Mouse (Mus musculus): ENCODE measurements around the gene Pskh1. TPM values are rescaled to one million over a fixed set of nuclear protein-coding genes. Genes with fewer than 3 reads are reported as not detected.

Gene Pskh1
- polyA plus RNA-seq, 1 experiment from 2014 or later = 13.6 TPM

DNA sequence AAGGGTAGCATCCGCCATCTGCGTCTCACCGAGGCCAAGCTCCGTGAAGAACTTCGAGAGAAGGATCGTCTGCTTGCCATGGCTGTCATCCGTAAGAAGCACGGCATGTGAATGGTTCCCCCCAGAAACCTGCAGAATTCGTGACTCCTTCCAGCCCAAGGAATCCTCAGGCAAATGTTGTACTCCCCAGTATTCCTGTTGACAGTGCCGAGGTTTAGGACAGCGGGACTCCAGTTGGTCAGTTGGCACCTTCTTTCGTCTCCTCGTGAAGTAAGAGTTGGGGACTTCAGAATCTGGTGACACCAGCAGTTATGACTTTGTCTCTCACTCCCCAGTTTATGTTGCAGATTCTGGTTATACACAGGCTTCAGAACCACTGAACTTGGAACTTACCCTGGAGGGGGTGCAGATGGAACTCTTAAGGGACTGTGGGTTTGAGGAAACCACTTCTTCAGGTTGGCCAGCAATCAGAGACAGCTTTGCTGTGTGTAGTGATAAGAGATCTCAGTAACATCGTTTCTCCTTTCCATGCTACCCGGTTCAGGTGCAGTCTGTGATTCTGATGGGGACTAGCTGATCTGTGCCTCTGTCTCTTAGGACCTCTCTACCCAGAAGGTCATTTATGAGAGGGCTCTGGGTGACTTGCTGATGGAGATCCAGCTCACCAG lies 43.9 kb upstream of the Pskh1 start:
- Histone ChIP-seq H3K36me3 (ENCODE audit: control insufficient read depth, insufficient read depth, low read length) (no peaks in the 10 kb centered on the region), H3K4me1 (ENCODE audit: control insufficient read depth, insufficient read depth, low read length) (peaks cover 29% of the 10 kb centered on the region), H3K27me3 (ENCODE audit: control insufficient read depth, insufficient read depth, low read length) (no peaks in the 10 kb centered on the region), H3K4me2 (peak overlapping the region; percentile 98), H3K4me3 (ENCODE audit: low read depth, low read length) (peak overlapping the region; percentile 71), H3K9me3 (ENCODE audit: control insufficient read depth, low read length) (no peaks in the 10 kb centered on the region), H3K9ac (ENCODE audit: low read length) (peak overlapping the region; percentile 61), H3K27ac (ENCODE audit: low read depth, low read length) (no peak overlapping the region)
- ATAC-seq (ENCODE audit: low FRiP score) (no peak), DNase-seq (ENCODE audit: low spot score, missing footprints) (no peak)
- 26% methylated on average over 15 of the region's 15 CpGs for WGBS

DNA sequence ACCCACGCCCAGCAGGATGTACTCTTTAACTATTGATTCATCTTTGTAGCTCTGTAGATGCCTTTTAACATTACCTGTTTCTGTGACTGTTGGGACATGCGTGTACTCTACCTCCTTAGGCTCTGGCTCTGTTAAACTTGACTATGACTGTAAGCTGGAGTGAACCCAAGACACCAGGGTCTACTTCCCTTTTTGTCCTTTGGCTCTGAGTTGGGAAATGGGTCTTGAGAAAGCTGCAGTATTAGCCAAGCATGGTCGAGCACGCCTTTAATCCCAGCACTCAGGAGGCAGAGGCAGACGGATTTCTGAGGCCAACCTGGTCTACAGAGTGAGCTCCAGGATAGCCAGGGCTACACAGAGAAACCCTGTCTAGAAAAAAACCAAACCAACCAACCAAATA lies 41.7 kb upstream of the Pskh1 start:
- Histone ChIP-seq H3K27me3 (ENCODE audit: control insufficient read depth, insufficient read depth, low read length) (no peaks in the 10 kb centered on the region), H3K27ac (ENCODE audit: low read depth, low read length) (no peak overlapping the region), H3K4me1 (ENCODE audit: control insufficient read depth, insufficient read depth, low read length) (peaks cover 43% of the 10 kb centered on the region), H3K9me3 (ENCODE audit: control insufficient read depth, low read length) (no peaks in the 10 kb centered on the region), H3K4me2 (no peak overlapping the region), H3K36me3 (ENCODE audit: control insufficient read depth, insufficient read depth, low read length) (no peaks in the 10 kb centered on the region), H3K4me3 (ENCODE audit: low read depth, low read length) (no peak overlapping the region), H3K9ac (ENCODE audit: low read length) (no peak overlapping the region)
- no peak for ATAC-seq (ENCODE audit: low FRiP score)
- no peak for DNase-seq (ENCODE audit: low spot score, missing footprints)
- WGBS = 79% methylated on average over 5 of the region's 5 CpGs

DNA sequence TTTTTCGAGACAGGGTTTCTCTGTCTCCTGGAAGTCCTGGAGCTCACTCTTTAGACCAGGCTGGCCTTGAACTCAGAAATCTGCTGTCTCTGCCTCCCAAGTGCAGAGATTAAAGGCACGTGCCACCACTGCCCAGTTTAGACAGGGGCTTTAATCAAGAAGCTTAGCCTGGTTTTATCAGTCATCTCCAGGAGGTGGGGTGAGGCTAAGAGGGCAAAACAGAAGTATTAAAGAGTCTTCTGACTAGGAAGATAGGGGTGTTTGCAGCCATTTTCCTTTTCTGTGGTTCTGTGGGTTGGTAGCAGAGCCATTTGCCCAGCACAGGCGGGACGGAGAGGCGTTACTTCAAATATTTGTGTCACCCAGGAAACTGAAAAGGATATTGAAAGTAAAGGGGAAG lies 40.9 kb upstream of the Pskh1 start:
- no peaks in the 10 kb centered on the region for H3K9me3 ChIP-seq (ENCODE audit: control insufficient read depth, low read length)
- no peak overlapping the region for H3K27ac ChIP-seq (ENCODE audit: low read depth, low read length)
- no peak overlapping the region for H3K4me2 ChIP-seq
- no peaks in the 10 kb centered on the region for H3K27me3 ChIP-seq (ENCODE audit: control insufficient read depth, insufficient read depth, low read length)
- H3K36me3 ChIP-seq (ENCODE audit: control insufficient read depth, insufficient read depth, low read length) = no peaks in the 10 kb centered on the region
- no peak overlapping the region for H3K4me3 ChIP-seq (ENCODE audit: low read depth, low read length)
- ATAC-seq (ENCODE audit: low FRiP score) = no peak
- no peak for DNase-seq (ENCODE audit: low spot score, missing footprints)
- H3K9ac ChIP-seq (ENCODE audit: low read length) = no peak overlapping the region
- peaks cover 45% of the 10 kb centered on the region for H3K4me1 ChIP-seq (ENCODE audit: control insufficient read depth, insufficient read depth, low read length)
- 82% methylated on average over 5 of the region's 5 CpGs for WGBS

DNA sequence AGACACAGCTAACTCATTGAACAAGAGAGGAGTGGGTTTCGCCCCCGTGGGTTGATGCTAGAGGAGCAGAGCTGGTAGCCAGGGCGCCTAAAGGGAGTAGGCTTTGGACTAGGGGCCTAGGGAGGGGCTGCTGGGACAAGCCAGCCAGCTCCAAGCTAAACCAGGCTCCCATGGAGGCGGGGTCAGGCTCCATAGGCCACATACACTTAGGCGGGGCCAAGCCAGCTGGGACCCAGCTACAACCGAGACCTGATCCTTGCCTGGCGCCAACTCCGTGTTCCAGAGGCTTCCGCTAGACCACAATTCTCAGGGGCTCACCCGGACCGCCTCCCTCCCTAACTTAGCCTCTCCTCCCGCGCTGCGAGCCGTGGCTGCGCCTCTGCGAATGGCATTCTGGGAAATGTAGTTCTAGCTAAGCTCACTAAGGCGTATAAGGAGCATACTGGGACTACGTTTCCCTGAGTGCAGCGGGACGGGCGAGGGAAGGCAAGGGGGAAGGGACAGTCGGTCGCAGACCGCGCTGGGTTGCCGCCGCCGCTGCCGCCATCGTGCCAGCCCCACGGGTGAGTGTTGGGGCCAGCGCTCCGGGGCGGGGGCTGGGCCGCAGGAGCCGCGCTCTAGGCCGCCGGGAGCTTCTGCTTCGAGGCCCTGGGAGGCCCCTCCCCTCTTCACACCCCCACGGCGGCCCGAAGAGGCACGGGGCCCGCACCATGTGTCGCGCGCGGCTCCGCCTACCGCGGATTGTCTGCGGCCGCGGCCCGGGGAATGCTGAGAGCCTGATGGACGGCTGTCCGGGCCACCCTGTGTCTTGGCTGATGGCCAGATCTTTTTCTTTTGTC lies 39.9 kb upstream of the Pskh1 start, which contains the start of gene Nutf2:
TSS of gene Nutf2 (plus strand) at position 438 of the 839 bp plus-strand sequence.
- DNase-seq (ENCODE audit: low spot score, missing footprints) (peak; percentile 98), ATAC-seq (ENCODE audit: low FRiP score) (peak; percentile 97)
- H3K9me3 ChIP-seq (ENCODE audit: control insufficient read depth, low read length) = no peaks in the 10 kb centered on the region
- H3K4me3 ChIP-seq (ENCODE audit: low read depth, low read length) = peak within 1 kb of the TSS; percentile 95
- H3K9ac ChIP-seq (ENCODE audit: low read length) = peak within 1 kb of the TSS; percentile 93
- no peaks in the 10 kb centered on the region for H3K36me3 ChIP-seq (ENCODE audit: control insufficient read depth, insufficient read depth, low read length)
- H3K27ac ChIP-seq (ENCODE audit: low read depth, low read length) = peak within 1 kb of the TSS; percentile 66
- H3K27me3 ChIP-seq (ENCODE audit: control insufficient read depth, insufficient read depth, low read length) = no peaks in the 10 kb centered on the region
- H3K4me2 ChIP-seq = peak within 1 kb of the TSS; percentile 86
- H3K4me1 ChIP-seq (ENCODE audit: control insufficient read depth, insufficient read depth, low read length) = peaks cover 45% of the 10 kb centered on the region
- WGBS = under 1% methylated on average over 59 of the region's 59 CpGs

DNA sequence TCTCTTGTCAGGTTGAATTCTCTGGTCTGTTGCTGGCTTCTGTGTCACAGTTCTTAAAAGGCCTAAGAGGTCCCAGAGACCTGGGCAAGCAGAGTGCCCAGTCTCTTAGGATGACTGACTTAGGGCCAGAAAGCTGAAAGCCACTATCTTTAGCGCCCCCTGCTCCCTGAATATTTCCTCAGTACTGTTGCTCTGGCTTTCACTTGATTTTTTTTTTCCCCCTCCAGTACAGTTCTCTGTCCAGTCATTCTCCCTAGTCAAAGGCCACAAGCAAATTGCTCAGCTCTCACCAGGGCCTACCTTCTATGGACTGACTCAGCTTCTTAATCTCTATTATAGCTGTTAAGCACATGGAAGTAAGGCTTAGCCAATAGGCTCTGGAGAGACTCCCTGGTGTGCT lies 38.3 kb upstream of the Pskh1 start:
- peak overlapping the region; percentile 93 for H3K9ac ChIP-seq (ENCODE audit: low read length)
- peak overlapping the region; percentile 86 for H3K4me2 ChIP-seq
- ATAC-seq (ENCODE audit: low FRiP score) (no peak), DNase-seq (ENCODE audit: low spot score, missing footprints) (no peak)
- H3K27me3 ChIP-seq (ENCODE audit: control insufficient read depth, insufficient read depth, low read length) = no peaks in the 10 kb centered on the region
- H3K4me1 ChIP-seq (ENCODE audit: control insufficient read depth, insufficient read depth, low read length) = peaks cover 33% of the 10 kb centered on the region
- H3K27ac ChIP-seq (ENCODE audit: low read depth, low read length) = no peak overlapping the region
- WGBS = 6% methylated on average over 1 of the region's 1 CpGs
- H3K36me3 ChIP-seq (ENCODE audit: control insufficient read depth, insufficient read depth, low read length) = peaks cover 10% of the 10 kb centered on the region
- H3K9me3 ChIP-seq (ENCODE audit: control insufficient read depth, low read length) = no peaks in the 10 kb centered on the region
- H3K4me3 ChIP-seq (ENCODE audit: low read depth, low read length) = peak overlapping the region; percentile 95

DNA sequence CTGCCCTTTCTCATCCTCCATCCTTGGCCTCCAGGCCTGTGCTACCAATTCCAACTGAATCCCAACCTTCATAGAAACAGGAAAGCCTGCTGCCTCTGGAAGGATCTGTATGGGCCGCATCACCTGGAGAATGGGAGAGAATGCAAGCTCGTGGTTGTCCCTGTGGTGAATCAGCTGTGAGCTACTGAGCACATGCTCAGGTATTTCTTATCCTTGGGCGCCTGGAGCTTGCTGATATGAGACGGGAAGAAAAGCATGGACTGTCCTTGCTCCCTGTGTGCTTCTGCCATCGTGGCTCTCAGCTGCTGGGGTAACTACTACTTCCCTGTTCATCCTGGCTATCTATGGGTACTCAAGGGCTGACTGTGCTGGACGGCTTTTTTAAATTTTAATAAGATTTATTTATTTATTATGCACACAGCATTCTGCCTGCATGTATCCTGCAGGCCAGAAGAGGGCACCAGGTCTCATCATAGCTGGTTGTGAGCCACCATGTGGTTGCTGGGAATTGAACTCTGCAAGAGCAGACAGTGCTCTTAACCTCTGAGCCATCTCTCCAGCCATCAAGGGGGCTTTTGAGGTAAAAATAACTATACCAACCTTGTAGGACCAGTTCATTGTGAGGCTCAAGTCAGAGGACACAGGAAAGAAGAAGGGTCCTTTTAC lies 33.7 kb upstream of the Pskh1 start:
- Histone ChIP-seq H3K27me3 (ENCODE audit: control insufficient read depth, insufficient read depth, low read length) (no peaks in the 10 kb centered on the region), H3K9ac (ENCODE audit: low read length) (no peak overlapping the region), H3K27ac (ENCODE audit: low read depth, low read length) (no peak overlapping the region), H3K4me3 (ENCODE audit: low read depth, low read length) (no peak overlapping the region), H3K36me3 (ENCODE audit: control insufficient read depth, insufficient read depth, low read length) (peaks cover 20% of the 10 kb centered on the region), H3K9me3 (ENCODE audit: control insufficient read depth, low read length) (no peaks in the 10 kb centered on the region), H3K4me1 (ENCODE audit: control insufficient read depth, insufficient read depth, low read length) (peaks cover 13% of the 10 kb centered on the region), H3K4me2 (no peak overlapping the region)
- 82% methylated on average over 6 of the region's 6 CpGs for WGBS
- no peak for ATAC-seq (ENCODE audit: low FRiP score)
- DNase-seq (ENCODE audit: low spot score, missing footprints) = no peak

DNA sequence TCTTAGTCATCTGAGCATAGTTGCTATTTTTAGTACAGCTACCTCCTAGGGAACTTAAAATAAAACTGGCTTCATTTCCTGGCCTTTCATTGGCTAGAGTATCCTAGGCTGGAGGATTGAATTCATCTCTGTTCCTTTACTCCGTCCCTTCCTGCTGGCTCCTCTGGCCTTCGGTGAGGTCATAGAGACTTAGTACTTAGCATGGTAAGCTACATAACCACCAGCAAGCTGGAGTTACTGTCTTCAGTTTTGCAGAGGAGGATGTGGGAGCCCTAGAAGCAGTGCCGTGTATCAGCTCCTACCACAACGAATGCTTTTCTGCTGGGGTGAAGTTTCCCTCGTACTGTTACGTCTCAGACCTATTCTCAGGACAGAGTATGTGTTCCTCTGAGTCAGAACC lies 25.9 kb upstream of the Pskh1 start:
- WGBS = 91% methylated on average over 6 of the region's 6 CpGs
- ATAC-seq (ENCODE audit: low FRiP score) = no peak
- Histone ChIP-seq H3K27me3 (ENCODE audit: control insufficient read depth, insufficient read depth, low read length) (no peaks in the 10 kb centered on the region), H3K36me3 (ENCODE audit: control insufficient read depth, insufficient read depth, low read length) (peaks cover 29% of the 10 kb centered on the region), H3K27ac (ENCODE audit: low read depth, low read length) (no peak overlapping the region), H3K9me3 (ENCODE audit: control insufficient read depth, low read length) (no peaks in the 10 kb centered on the region), H3K9ac (ENCODE audit: low read length) (no peak overlapping the region), H3K4me3 (ENCODE audit: low read depth, low read length) (no peak overlapping the region), H3K4me1 (ENCODE audit: control insufficient read depth, insufficient read depth, low read length) (no peaks in the 10 kb centered on the region), H3K4me2 (no peak overlapping the region)
- DNase-seq (ENCODE audit: low spot score, missing footprints) = no peak

DNA sequence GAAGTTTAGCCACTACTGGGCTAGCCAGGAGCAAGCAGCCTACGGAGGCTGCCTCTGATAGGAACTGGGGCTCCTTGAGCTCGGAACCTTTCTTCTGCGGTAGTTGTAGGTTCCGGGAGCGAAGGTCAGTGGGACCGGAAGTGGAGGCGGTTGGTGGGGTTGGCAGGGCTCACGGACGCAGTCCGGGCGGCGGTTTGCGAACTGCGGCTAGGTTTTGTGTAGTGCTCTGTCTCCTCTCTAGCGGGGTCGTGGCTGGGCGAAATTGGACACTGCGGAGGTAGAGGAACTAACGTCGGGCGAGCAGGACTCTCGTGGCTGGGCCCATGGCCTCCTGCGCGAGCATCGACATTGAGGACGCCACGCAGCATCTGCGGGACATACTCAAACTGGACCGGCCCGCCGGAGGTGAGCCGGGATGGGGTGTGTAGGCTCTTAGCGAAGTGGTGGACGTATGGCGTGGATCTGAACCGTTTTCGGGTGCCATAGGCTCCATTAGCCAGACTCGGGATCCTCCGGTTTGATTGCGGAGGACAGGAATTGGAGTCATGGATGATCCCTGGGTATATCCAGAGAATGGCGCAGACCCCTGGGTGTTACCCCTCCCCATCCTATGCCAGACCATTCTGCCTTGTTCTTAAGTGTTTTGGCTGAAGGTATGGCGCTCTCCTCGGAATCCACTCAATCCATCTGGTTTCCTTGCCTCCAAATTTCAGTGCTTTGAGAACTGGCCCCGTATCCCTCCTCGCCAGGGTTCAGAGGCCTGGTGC lies 19.3 kb upstream of the Pskh1 start, which contains the start of gene Edc4:
TSS of gene Edc4 (plus strand) at position 128 of the 767 bp plus-strand sequence.
- Histone ChIP-seq H3K4me2 (peak within 1 kb of the TSS; percentile 60), H3K27me3 (ENCODE audit: control insufficient read depth, insufficient read depth, low read length) (no peaks in the 10 kb centered on the region), H3K9me3 (ENCODE audit: control insufficient read depth, low read length) (no peaks in the 10 kb centered on the region), H3K36me3 (ENCODE audit: control insufficient read depth, insufficient read depth, low read length) (peaks cover 25% of the 10 kb centered on the region), H3K9ac (ENCODE audit: low read length) (peak within 1 kb of the TSS; percentile 86), H3K4me3 (ENCODE audit: low read depth, low read length) (peak within 1 kb of the TSS; percentile 74), H3K27ac (ENCODE audit: low read depth, low read length) (no peak within 1 kb of the TSS), H3K4me1 (ENCODE audit: control insufficient read depth, insufficient read depth, low read length) (peaks cover 16% of the 10 kb centered on the region)
- peak; percentile 99 for DNase-seq (ENCODE audit: low spot score, missing footprints)
- 2% methylated on average over 45 of the region's 45 CpGs for WGBS
- ATAC-seq (ENCODE audit: low FRiP score) = peak; percentile 79

Data from midbrain, embryonic 11.5 days (tissue).